Mouse (Mus musculus) lung, adult 2 months (tissue): ENCODE measurements around the gene Dnajb8.

Experiments
- CTCF ChIP-seq: fragments of 200-500 bp; IDR thresholded peaks from 2 replicates; pipeline ENCODE4 v1.5.1; 2011; ENCODE audit warnings: mild to moderate bottlenecking, low read length, control low read depth; ENCODE audit not compliant: insufficient read depth
- POLR2A ChIP-seq: fragments of 200-500 bp; IDR thresholded peaks from 2 replicates; pipeline ENCODE4 v1.6.1; 2011; ENCODE audit warnings: low read depth, mild to moderate bottlenecking, control low read depth, low read length, borderline replicate concordance; ENCODE audit errors: extremely low read depth

GRCm38 (mm10) chr6:88260645-88261044, 38.6 kb downstream of the Dnajb8 start:
- no peak for TF ChIP-seq CTCF
- no peak for TF ChIP-seq POLR2A
